Mouse (Mus musculus) testis, adult 2 months (tissue): ENCODE results near the gene Abl1.

Experiments
- CTCF ChIP-seq: fragments of 200-500 bp; IDR thresholded peaks from 2 replicates; pipeline ENCODE4 v1.5.1; 2012; ENCODE audit warnings: low read depth, mild to moderate bottlenecking, inconsistent platforms, low read length, moderate library complexity; ENCODE audit not compliant: control insufficient read depth, insufficient read depth, insufficient replicate concordance
- POLR2A ChIP-seq: fragments of 200-500 bp; IDR thresholded peaks from 2 replicates; pipeline ENCODE4 v1.6.1; 2012; ENCODE audit warnings: low read depth, mild to moderate bottlenecking, inconsistent platforms, low read length, moderate library complexity; ENCODE audit not compliant: control insufficient read depth

- no peak for TF ChIP-seq CTCF
- TF ChIP-seq POLR2A: no peak
These were observed 32.6 kb downstream of the Abl1 start for GRCm38 (mm10) chr2:31720783-31721182.
